Mouse (Mus musculus) CD4-positive, CD25-positive, alpha-beta regulatory T cell, adult 4 months (primary cell): ENCODE results near the gene Yaf2. TPM values are rescaled to one million over a fixed set of nuclear protein-coding genes. Genes with fewer than 3 reads are reported as not detected.

Experiments
- ATAC-seq: one replicate; pipeline ENCODE4 v1.8.0; 2017
- polyA plus RNA-seq, 2 experiments: library from polyadenylated mRNA; unstranded; fragments of 100-300 nt; shearing (Covaris generic); gene quantifications; one replicate each; pipeline ENCODE4 v1.2.1; 2017

The Yaf2 gene
- polyA plus RNA-seq, 2 experiments from 2014 or later, result 25.1 to 27.6 TPM

DNA sequence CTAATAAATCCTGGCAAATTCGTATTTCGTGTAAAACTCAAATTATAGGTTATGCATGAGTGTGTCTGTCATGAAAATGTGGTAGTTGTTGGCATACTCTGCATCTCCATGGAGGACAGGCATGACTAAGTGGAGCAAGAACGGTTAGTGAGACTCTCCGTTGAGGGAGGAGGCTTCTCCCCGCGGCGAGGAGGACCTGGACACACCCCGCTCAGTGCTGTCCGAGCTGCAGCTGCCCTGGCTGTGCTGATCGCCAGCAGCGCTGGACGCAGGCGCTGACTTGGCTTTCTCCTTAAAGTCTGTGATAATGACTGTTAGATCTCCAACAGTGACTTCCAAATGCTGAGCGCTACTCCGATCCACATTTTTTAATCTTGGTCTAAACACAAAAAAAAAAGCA lies 51.5 kb downstream of the Yaf2 start:
- no peak for ATAC-seq

DNA sequence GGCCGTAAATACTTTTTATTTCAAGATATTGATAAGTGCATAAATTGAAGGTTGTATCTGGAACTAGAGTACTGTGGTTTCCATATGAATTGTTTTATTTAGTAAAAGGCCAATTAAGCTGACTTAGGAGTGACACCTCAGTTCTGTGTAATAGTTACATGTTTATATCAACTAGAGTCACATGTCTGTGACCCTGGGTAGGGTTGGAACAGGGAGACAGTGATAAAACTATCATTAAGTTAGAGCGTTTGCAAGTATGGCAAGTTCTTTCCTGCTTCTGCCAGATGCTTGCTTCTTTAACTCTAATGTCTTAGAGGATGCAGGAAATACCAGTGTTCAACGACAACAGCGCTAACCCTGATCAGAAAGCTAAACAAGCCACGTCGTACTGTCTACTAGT lies 52.4 kb downstream of the Yaf2 start:
- ATAC-seq, result no peak

DNA sequence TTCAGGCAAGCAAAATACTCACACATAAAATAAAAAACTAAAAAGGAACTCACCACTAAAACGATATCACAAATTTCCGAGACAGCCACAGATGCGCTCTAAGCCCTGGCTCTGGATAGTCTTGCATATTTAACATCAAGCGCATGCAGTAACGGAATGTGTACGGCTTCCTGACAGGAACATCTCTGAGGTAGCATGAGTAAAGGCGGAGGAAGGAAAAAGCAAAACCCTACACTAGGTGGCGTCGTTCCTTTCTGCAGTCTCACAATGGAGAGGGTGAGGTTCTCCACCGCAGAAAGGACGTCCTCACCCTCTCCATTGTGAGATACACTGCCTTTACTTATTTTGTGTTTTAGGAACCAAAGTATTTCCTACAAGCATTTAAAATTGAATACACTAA lies 53.4 kb downstream of the Yaf2 start:
- peak; percentile 59 for ATAC-seq

DNA sequence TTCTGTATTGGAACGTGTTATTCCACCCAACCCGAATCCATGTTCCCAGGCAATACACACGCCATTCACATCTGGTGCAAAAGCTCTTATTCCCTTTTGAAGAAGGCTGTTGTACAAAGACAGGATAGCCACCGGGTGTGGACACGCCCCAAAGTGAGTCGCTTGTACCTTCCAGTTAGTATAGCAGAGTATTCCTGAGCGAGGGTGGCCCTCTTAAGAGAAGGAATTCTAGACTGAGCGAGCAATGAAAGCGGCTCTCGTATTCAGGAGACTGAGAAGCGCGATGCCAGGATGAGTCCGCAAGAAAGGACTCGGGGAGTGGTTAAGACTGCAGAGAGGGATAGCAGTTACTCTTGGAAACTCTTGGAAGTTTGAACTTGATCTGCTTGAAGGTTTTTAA lies 60.5 kb downstream of the Yaf2 start:
- ATAC-seq, result no peak

DNA sequence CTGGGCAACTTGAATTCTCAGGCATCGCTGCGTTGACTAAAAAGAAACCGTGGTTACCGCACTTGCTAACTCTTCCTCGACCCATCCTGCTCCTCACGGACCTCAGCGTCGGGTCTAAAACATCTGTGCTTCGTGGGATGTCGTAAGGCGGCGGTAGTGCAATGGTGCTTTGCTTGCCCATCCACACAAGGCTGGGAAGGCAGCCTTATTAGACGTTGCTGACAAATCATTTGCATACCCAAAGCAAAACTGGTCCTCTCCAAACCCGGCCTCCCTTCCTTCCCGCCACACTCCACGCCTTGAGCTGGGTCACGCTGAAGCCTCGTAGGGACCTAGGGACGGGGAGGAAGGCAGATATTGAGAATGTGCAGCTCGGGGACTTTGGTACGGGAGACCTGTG lies 61.1 kb downstream of the Yaf2 start:
- ATAC-seq, result peak; percentile 42

DNA sequence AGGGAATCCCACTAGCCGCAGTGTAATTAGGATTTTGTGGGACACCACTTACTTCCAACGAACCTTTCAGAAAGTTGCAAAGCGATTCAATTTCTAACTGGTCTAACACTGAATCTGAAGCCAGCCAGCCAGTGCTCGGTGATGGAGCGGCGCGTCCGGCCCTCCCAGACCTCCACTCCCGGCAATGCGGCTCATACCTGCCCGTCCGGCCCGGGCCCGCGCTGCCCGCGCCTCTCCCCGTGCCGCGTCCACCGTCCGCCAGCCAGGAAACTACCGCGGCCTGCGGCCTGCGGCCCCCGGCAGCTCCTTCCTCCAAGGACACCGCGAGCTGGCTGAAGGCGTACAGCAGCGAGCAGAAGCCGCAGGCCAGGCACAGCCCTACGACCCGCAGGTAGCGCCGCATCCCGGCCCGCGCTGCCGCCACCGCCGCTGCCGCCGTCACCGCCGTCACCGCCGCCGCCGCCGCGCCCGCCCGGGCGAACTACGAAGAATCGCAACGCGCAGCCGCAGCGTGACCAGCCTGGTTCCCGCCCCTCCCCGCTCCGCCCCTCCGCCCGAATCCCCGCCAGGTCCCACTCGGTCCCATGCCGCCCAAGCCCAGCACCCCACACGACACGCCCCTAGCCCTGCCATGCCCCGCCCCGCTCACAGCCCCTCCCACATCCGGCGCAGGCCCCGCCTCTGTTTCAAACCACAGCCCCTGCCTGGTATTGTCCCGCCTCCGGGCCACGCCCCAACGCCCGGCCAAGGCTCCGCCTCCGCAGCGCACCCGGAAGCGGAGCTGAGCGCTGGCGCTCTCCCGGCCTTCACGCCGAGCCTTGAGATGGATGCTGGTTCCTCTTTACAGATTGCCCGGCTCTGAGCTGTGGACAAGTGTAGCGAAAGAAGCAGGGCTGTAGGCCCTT lies 61.8 kb downstream of the Yaf2 start, which contains the start of gene Gxylt1:
Gxylt1 (minus strand) TSS at position 501 of the 905 bp plus-strand sequence.
- peak; percentile 83 for ATAC-seq

DNA sequence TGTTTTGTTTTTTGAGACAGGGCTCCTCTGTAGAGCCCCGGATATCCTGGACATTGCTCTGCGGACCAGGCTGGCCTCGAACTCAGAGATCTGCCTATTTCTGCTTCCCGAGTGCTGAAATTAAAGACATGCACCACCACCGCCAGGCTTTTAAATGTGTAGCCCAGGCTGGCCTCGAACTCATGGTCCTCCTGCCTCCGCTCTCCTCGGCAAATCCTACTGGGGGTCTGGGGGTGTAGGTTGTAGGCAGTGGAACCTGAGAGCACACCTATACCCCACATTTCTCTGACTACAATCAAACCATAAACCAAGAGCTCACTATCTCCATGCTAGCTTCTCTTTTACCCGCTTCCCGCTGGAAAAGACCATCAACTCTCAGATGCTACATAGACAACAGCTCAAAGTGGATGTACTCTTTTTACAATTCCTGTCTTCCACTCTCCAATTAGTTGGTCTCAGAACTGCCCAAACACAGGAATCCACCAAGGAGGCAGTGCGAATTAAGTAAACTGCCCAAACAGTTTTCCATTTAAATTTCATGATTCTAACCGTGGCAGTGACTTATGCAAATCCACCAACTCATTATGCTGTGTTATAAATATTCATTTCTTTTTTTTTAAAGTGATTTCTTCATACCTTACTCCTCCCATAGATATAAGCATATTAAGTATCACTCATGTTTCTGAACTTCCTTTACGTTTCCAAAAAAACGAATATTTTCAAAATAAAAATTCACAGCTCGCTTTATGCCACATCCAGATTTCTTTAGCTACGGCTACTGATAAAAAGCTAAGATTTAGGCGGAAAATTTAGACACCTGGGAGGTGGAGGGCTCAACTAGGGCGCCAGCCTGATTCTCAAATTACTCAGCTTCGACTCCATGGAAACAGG lies 62.7 kb downstream of the Yaf2 start:
- no peak for ATAC-seq

DNA sequence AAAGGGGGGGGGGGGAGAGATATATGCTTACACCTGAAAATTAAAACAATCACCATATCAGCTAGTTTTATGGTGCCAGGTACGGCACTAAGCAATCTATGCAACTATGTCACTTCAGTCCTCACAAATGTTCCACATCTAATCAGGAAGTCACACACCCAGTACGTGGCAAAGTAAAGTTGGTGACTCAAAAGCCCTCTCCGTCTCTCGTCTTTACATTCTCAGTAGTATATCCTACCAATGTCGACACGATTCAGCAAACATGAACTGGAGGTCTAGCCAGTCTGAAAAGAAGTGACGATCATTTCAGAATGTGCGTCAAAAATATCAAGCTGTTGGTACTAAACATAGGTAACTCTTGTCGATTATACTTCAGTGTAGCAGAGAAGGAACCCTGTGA lies 63.8 kb downstream of the Yaf2 start:
- no peak for ATAC-seq

DNA sequence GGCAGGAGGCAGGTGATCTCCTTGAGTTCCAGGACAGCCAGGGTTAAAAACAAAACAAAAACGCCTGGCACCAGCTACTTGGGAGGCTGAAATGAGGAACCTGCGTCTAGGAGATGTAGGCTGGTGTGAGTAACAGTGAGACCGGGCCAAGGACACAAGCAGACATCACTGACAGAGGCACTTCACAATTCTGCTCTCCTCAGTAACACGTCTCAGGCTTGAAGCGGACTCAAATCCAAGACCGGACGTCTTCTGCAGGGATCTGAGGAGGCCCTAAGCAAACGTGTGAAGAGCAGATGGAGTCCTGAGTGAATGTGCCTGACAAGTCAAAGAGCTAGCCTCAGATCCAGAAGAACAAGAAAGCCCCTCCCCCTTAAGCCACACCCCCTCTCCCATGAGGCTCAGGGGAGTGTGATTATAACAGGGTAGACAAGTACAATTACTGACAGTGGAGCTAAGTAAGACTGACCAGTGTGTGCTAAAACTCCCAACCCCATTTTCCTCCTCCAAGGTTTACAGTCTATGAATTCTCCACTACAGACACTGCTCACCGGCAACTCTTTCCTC lies 66.4 kb downstream of the Yaf2 start:
- no peak for ATAC-seq

DNA sequence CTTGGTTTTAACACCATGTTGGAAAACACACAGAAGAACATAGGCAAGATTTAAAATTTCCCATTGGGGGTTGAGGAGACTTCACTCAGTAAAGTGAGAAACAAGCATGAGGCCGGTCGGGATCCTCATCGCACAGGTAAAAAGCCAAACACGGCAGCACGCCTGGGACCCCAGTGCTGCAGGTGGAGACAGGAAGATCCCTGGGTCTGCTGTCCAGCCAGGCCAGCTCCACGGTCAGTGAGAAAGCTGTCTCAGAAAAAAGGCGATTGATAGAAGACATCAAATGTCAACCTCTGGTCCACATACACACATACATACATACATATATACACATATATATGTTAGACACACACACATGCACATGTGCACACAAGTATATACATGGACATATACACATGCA lies 67.2 kb downstream of the Yaf2 start:
- no peak for ATAC-seq

DNA sequence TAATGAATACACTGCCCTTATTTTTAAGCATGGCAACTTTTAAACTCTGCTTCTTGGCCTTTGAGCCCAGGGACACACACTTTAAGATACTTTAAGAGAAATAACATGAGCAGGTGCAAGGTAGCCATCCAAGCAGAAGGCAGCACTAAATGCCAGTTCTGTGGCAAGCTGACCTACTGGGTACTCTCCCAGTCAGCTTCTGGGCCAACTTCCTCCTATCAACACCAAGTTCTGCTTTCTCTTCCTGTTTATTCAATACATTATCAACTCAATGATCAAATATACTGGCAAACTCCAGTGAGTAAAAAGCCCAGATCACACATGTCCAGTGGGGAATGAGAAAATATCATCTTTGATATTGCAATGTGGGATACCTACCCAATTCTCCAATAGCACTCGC lies 68.7 kb downstream of the Yaf2 start:
- no peak for ATAC-seq

DNA sequence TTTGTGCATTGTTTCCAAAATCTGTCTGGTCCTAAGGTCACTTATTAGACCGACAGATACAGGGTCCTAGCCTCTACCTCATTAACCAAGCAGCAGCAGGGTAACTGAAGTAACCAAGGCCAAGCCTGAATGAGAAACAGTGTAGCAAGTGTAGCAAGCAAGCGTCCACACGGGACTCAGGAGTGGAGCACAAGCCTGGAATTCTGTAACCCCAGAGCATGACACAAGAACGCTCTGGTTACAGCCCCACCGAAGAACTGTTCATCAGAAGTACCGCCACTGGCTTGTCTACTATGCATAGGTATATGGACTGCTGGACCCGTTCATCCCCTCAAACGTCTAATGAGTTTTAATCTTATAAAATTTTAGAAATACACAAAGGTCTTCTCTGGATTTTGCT lies 69.3 kb downstream of the Yaf2 start:
- no peak for ATAC-seq

DNA sequence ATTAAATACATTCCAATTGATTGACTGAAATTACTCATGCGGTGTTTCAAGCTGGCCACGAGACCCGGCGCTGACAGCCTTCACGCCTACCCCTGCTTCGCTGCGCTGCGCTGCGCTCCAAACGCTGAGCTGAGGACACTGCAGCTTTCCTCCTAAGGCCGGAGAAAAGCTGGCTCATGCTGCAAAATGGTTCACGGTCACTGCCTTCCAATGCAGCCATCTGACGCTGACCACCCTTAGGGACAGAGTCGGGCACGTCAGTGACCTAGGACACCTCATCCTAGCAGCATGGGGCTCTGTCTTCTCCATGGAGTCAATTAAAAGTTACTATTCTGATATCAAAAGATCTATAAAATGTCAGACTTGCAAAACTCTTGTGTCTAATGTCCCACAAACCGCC lies 70.4 kb downstream of the Yaf2 start:
- ATAC-seq, result no peak

DNA sequence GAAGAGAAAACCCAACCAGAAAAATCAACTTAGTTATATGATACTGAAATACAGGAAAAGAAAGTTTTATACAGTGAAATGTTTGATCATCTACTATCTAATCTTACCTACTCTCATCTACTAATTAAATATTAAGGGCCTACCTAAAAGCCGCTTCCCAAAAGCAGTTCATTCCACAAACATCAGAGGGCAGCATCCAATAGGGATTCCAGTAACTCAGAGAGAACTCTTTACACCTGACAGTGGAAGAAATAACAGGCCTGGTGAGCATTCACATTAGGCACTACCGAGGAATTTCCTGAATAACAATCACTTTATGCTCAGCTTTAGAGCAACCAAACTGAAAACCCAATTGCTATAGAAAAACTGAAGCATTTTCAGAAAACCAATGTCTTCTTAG lies 71.0 kb downstream of the Yaf2 start:
- no peak for ATAC-seq

DNA sequence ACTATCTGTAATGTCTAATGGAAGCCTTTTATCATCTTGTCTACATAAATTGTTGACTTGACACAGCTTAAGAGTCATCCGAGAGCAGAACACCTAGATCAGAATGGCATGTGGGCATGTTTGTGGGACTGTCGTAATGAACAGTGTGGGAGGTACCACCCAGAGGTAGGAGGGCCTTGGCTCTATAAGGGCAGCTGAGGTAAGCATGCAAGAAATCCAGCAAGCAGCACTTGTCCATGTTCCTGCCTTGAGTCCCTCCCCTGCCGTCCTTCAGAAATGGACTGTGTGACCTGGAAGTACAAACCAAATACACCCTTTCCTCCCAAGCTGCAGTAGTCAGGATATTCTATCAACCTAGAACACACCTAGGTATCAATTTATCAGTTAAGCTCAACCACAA lies 71.5 kb downstream of the Yaf2 start:
- ATAC-seq, result no peak

DNA sequence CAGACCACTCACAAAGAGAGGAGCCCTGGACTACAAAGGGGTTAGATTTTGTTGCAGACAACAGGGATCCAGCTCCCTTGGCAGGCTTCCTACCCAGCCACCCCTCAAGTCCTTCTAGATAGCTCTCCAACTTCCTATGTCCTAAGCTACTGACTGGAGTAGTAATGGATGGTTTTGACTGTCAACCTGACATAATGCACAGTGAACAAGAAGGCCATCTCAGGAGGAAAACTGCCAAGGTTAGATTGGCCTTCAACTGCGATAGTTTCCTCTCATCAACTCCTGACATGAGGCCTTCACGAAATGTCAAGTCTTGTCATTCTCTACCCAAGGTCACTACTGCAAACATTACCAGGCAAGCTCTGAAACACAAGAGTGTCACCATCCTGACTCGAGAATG lies 72.5 kb downstream of the Yaf2 start:
- ATAC-seq, result no peak

DNA sequence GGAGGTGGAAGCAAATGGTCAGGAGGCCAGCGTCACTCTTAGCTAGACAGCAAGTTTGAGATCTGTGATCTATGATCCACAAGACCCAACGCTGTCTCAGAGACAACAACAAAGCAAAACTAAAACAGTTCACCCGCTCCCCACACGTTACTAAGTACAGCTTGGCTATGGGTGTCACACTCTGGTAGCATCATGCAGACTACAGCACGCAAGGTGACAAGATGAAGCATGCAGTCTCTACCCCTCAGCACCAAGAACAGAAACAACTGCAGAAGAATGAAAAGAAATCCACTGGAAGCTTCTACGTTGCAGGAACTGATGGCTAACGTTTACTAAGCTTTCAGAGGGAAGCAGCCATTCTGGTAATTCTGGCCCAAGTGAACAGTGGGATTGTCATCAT lies 73.2 kb downstream of the Yaf2 start:
- no peak for ATAC-seq

DNA sequence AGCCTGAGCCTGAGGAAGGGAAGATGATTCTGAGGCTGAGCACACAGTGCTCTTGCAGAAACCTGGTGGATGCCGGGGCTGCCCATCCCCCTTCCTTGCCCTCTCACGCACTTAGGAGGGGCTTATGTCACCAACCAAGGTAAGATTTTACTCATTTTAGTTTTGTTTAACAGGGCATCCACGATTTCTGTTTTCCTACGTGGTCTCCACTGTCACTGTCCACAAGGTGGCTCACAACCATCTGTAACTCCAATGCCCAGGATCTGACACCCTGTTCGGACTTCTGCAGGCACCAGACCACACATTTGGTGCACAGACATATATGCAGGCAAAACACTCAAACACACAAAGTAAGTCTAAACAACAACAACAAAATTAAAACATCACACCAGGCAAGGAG lies 73.9 kb downstream of the Yaf2 start:
- ATAC-seq, result no peak

DNA sequence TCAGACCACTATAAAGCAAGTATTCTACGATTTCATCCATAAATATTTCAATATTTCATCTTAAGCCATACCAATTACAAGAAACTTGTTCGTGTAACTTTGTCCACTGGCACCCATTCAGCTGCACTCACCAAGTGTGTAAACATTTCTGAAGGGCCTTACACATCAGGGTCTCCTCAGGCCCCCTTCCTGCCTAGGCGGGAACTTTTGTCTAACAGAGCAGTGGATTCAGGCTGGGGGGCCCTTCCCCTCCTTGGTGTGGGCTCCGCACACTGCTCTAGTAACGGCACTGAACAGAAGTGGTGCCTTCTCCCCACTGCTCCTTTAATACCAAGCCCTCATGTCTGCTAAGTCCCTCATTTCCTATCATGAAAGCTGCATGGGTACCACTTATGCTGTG lies 74.5 kb downstream of the Yaf2 start:
- ATAC-seq, result no peak

DNA sequence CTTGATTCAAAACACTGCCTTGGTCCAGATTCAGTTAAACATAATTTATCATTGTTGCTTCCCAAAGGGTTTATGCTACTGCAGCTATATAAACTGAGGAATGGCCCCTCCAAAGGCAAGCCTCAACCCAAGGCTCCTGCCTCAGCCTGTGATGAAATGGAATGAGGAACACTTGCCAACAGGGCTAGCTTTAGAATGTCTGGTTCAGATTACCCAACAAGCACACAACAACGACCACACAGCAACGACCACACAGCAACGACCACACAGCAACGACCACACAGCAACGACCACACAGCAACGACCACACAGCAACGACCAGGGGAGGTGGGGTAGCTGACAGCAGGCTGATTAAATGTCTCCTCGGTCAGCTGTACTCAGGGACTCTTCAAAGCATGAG lies 76.8 kb downstream of the Yaf2 start:
- ATAC-seq, result no peak

DNA sequence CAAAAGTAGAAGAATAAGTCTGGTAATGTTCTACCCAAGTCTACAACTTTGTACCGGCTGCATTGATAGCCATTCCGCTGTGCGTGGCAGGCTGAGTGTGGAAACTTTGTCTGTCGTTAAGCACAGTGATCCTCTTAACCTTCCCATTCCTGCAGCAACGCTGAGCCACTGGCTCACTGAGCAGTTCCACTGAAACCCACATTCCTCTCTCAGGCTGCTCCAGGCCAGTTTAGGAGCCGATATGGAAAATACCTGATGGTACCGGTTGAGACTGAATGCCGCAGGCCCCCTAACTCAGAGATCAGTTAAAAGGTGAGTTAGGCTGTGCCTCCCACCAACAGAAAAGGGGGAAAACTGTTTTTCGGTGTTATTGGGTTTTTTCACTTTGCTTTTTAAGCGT lies 81.4 kb downstream of the Yaf2 start:
- ATAC-seq, result no peak

DNA sequence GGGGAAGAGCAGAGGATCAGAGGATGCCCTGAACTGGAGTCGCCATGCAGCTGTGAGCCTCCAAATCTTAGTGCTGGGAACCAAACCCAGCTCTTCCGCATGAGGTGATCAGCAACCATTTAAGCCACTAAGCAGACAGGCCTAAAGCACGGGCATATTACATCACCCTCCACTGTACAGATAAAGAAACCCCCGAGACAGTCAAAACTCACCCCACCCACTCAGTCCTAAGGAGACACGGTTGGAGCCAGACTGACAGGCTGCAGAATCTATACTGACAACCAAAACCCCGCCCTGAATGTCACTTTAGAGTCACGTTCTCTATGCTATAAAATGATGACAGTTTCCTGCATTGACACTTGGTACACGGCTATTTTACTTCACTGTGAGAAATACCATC lies 83.6 kb downstream of the Yaf2 start:
- ATAC-seq, result no peak

DNA sequence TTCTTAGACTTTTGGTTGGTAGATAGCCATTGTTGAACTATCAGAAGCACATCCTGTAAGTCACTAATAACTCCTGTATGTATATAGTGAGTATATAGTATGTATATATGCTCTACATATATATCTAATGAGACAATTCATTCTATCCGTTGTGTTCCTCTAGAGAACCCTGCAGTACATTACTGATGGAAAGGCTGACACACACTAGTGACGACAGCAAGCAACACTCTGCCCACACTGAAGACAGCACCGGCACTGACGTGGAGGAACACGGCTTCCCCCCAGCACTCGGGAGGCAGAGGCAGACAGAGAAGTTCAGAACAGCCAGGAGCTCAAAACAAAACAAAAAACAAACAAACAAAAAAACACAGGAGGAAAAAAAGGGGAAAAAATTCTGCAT lies 84.3 kb downstream of the Yaf2 start:
- peak; percentile 61 for ATAC-seq
